Mouse (Mus musculus) intestine, embryonic 14.5 days (tissue): Measurements from ENCODE around the gene Vmn2r47. TPM values are rescaled to one million over a fixed set of nuclear protein-coding genes. Genes with fewer than 3 reads are reported as not detected.
"Not testable (repeated sequence)": the region's sequence is repeated elsewhere in the genome, so short reads cannot be mapped to it uniquely, and the experiment has no call there.

Experiments used
- ATAC-seq: fragments of 200-750 bp; cut with Nextera tagmentation; replicated peaks from 2 replicates; pipeline ENCODE4 v1.8.0; 2017; ENCODE audit warnings: low read depth, moderate number of reproducible peaks, moderate TSS enrichment, moderate library complexity; ENCODE audit not compliant: low FRiP score, low TSS enrichment
- DNase-seq: peaks from one replicate; pipeline ENCODE4 v3.0.0-alpha.2; 2018; ENCODE audit warnings: low spot score
- H3K27ac ChIP-seq: fragments of 300-500 bp; sonication (generic); 2 replicates; pipeline ENCODE4 v1.5.1; 2014; ENCODE audit warnings: low read depth, mild to moderate bottlenecking, control low read depth
- H3K27me3 ChIP-seq: fragments of 300-500 bp; sonication (generic); replicated peaks from 2 replicates; pipeline ENCODE4 v1.6.1; 2014; ENCODE audit warnings: low read length, control low read depth; ENCODE audit not compliant: control insufficient read depth, insufficient read depth
- H3K36me3 ChIP-seq: fragments of 300-500 bp; sonication (generic); 2 replicates; pipeline ENCODE4 v1.6.1; 2014; ENCODE audit warnings: low read length, control low read depth; ENCODE audit not compliant: control insufficient read depth, insufficient read depth
- H3K4me1 ChIP-seq: fragments of 300-500 bp; sonication (generic); replicated peaks from 2 replicates; pipeline ENCODE4 v1.6.1; 2014; ENCODE audit warnings: low read length, control low read depth, mixed read lengths; ENCODE audit not compliant: control insufficient read depth, insufficient read depth
- H3K4me2 ChIP-seq: fragments of 300-500 bp; sonication (generic); 2 replicates; pipeline ENCODE4 v1.6.1; 2014; ENCODE audit warnings: low read length
- H3K4me3 ChIP-seq: fragments of 300-500 bp; sonication (generic); 2 replicates; pipeline ENCODE4 v1.5.1; 2014; ENCODE audit warnings: low read depth, low read length, control low read depth, mixed read lengths
- H3K9ac ChIP-seq: fragments of 300-500 bp; sonication (generic); 2 replicates; pipeline ENCODE4 v1.6.1; 2014; ENCODE audit warnings: mild to moderate bottlenecking, low read length
- H3K9me3 ChIP-seq: fragments of 300-500 bp; sonication (generic); 2 replicates; pipeline ENCODE4 v1.6.1; 2016; ENCODE audit warnings: low read length, control low read depth; ENCODE audit not compliant: control insufficient read depth
- WGBS: fragments of 180-500 bp; shearing (Covaris S2); extraction: QIAGEN DNeasy Blood & Tissue Kit; methylation state at CpG from one replicate; pipeline ENCODE4 v1.1.7; 2014; 5-methylcytosine and 5-hydroxymethylcytosine counted together
- polyA plus RNA-seq: library from polyadenylated mRNA; unstranded; fragments of >200 nt; fragmentation: Nextera tagmentation; extraction: Ambion mirVana; gene quantifications from 2 replicates; pipeline ENCODE4 v1.2.1, GENCODE M21; 2014

The Vmn2r47 gene
- not detected in 2 replicates for polyA plus RNA-seq

DNA sequence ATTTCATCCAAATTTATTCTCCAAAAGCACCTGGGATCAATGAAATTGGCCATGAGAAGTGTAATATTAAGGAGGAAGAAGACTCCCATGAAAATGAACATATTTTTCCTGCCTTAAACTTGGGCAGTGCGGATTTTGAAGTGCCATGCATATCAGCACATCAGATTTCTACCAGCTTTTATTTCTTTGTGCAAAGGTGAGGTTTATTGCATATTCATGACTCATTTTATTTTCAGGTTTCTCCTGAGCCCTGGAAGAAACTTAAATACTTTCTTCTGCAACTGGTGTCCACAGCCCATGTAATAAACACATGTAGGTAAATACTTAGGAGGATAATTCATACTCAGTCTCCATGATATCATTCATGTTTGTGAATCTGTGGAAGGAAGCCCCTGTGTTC lies at the start of gene Vmn2r47:
Gene Vmn2r47, minus strand, starts transcription at position 101 of the 400 bp plus-strand sequence.
- H3K27me3 ChIP-seq, H3K36me3 ChIP-seq, H3K9me3 ChIP-seq, H3K4me3 ChIP-seq, ATAC-seq, DNase-seq, H3K4me1 ChIP-seq, H3K27ac ChIP-seq, H3K9ac ChIP-seq, H3K4me2 ChIP-seq: not testable (repeated sequence)
- no CpG with 5 or more reads among the region's 1 CpGs for WGBS

GRCm38 (mm10) chr7:9770471-9770870 lies 70.7 kb downstream of the Vmn2r47 start, which contains the start of gene Vmn2r46:
Gene Vmn2r46, minus strand, starts transcription at chr7:9770571.
- ATAC-seq, H3K9me3 ChIP-seq, H3K9ac ChIP-seq, DNase-seq, H3K27me3 ChIP-seq, H3K27ac ChIP-seq, H3K36me3 ChIP-seq, H3K4me1 ChIP-seq, H3K4me3 ChIP-seq, H3K4me2 ChIP-seq: not testable (repeated sequence)
- no CpG with 5 or more reads among the region's 1 CpGs for WGBS

Other genes starting within 250 kb of the Vmn2r47 start
- gene Vmn2r46, start 70.8 kb downstream of the Vmn2r47 start, polyA plus RNA-seq, result not detected in 2 replicates
- not detected in 2 replicates for gene Vmn2r48, start 112.3 kb upstream of the Vmn2r47 start, polyA plus RNA-seq
- not detected in 2 replicates for gene Vmn2r49, start 150.9 kb upstream of the Vmn2r47 start, polyA plus RNA-seq
- not detected in 2 replicates for gene Vmn2r50, start 212.0 kb upstream of the Vmn2r47 start, polyA plus RNA-seq